Mouse (Mus musculus): Measurements from ENCODE around the gene Nap1l1. TPM values are rescaled to one million over a fixed set of nuclear protein-coding genes. Genes with fewer than 3 reads are reported as not detected.

The Nap1l1 gene
- polyA plus RNA-seq, 1 experiment from 2014 or later: 243 TPM

DNA sequence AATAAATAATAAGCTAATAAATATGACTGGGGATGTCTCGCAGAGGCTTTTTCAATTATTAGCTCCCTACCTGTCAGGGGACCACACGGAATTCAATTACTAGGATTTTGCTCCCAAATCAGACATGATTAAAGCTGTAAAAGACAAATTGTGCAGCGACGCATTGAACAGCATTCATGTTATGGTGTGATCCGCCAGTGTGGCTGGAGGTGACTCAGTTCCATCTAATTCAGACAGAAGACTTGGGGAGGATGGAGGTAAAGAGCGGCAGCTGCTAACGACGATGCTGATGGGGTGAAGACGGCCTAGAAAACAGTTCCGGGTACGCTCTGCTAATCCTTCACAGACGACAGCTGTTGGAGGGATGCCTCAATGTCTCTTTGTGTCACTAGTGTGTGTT, 50.9 kb downstream of the Nap1l1 start:
- Histone ChIP-seq H3K9me3 (no peaks in the 10 kb centered on the region), H3K4me3 (no peak overlapping the region), H3K27ac (no peak overlapping the region), H3K36me3 (no peaks in the 10 kb centered on the region), H3K27me3 (ENCODE audit: insufficient read depth, poor library complexity, severe bottlenecking) (no peaks in the 10 kb centered on the region), H3K4me1 (peaks cover 32% of the 10 kb centered on the region)
- 81% methylated on average over 12 of the region's 12 CpGs for WGBS
- no peak for DNase-seq (ENCODE audit: low spot score)

- H3K4me3 ChIP-seq: no peak overlapping the region
- no peak overlapping the region for H3K27ac ChIP-seq
- DNase-seq (ENCODE audit: low spot score): no peak
- WGBS: 84% methylated on average over 5 of the region's 5 CpGs
- H3K4me1 ChIP-seq: peaks cover 19% of the 10 kb centered on the region
- no peaks in the 10 kb centered on the region for H3K36me3 ChIP-seq
- H3K27me3 ChIP-seq (ENCODE audit: insufficient read depth, poor library complexity, severe bottlenecking): no peaks in the 10 kb centered on the region
- no peaks in the 10 kb centered on the region for H3K9me3 ChIP-seq
Measured at GRCm38 (mm10) chr10:111527057-111527456, 54.0 kb downstream of the Nap1l1 start.

GRCm38 (mm10) chr10:111527613-111528012, 54.6 kb downstream of the Nap1l1 start:
- H3K4me1 ChIP-seq: peaks cover 16% of the 10 kb centered on the region
- H3K4me3 ChIP-seq: no peak overlapping the region
- DNase-seq (ENCODE audit: low spot score): no peak
- no peaks in the 10 kb centered on the region for H3K36me3 ChIP-seq
- no peak overlapping the region for H3K27ac ChIP-seq
- no peaks in the 10 kb centered on the region for H3K27me3 ChIP-seq (ENCODE audit: insufficient read depth, poor library complexity, severe bottlenecking)
- H3K9me3 ChIP-seq: no peaks in the 10 kb centered on the region
- 88% methylated on average over 7 of the region's 7 CpGs for WGBS

DNA sequence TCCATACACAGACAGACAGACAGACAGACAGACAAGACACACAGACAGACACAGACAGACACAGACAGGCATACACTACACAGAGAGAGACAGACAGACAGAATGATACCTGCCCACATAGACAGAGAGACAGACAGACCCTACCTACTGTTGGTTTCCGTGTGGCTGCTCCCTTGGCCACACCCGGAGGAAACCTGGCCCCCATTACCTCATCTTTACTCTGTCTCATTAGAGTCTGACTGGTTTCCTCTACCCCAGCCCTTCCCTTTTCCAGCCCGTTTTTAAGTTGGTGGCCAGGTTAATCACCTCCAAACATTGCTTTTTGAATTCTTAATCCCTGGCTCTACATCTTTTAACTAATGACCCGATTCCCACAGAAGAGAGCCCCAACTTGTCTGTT, 55.3 kb downstream of the Nap1l1 start:
- no peak for DNase-seq (ENCODE audit: low spot score)
- Histone ChIP-seq H3K4me3 (no peak overlapping the region), H3K27ac (no peak overlapping the region), H3K27me3 (ENCODE audit: insufficient read depth, poor library complexity, severe bottlenecking) (no peaks in the 10 kb centered on the region), H3K36me3 (no peaks in the 10 kb centered on the region), H3K4me1 (peaks cover 16% of the 10 kb centered on the region), H3K9me3 (no peaks in the 10 kb centered on the region)
- 76% methylated on average over 4 of the region's 4 CpGs for WGBS

DNA sequence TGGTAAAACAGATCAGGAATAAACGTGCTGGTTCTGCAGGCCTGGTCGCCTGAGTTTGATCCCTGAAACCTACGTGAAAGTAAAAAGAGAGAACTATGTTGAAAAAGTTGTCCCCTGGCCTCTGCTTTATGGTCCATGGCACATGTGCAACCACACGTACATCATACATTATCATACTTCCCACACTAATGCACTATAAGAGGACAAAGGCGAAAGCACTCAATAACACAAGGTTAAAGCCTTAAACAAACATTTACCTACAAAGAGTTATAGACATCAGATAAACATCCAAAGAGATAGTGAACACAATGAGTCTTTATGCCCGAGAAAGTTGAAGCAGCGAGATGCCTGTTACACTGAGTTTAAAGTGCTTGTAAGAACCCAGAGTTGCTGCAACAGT, 57.4 kb downstream of the Nap1l1 start:
- H3K27ac ChIP-seq: no peak overlapping the region
- no peaks in the 10 kb centered on the region for H3K27me3 ChIP-seq (ENCODE audit: insufficient read depth, poor library complexity, severe bottlenecking)
- 82% methylated on average over 7 of the region's 7 CpGs for WGBS
- no peaks in the 10 kb centered on the region for H3K36me3 ChIP-seq
- DNase-seq (ENCODE audit: low spot score): no peak
- H3K9me3 ChIP-seq: no peaks in the 10 kb centered on the region
- no peak overlapping the region for H3K4me3 ChIP-seq
- H3K4me1 ChIP-seq: peaks cover 27% of the 10 kb centered on the region

GRCm38 (mm10) chr10:111534691-111535090, 61.7 kb downstream of the Nap1l1 start:
- WGBS: 71% methylated on average over 8 of the region's 8 CpGs
- Histone ChIP-seq H3K4me3 (no peak overlapping the region), H3K9me3 (no peaks in the 10 kb centered on the region), H3K4me1 (peaks cover 31% of the 10 kb centered on the region), H3K27ac (no peak overlapping the region), H3K36me3 (no peaks in the 10 kb centered on the region), H3K27me3 (ENCODE audit: insufficient read depth, poor library complexity, severe bottlenecking) (no peaks in the 10 kb centered on the region)
- no peak for DNase-seq (ENCODE audit: low spot score)

DNA sequence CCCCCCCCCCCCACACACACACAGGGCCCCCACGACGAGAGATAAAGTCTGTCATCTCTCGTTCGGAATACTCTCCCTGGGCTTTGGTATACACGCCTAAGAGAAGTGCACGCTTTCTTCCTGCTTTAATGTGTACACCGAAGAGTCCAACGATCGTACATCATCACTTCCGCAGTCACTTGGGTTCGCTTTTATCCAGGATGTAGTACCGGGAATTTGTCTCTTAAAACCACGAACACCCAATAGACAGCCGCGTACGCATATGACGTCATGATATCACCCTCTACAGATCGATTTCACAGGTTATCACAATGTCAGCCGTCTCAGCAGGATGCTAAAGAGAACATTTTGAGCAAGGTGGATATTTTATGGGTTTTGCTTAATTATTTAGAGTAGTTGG, 64.4 kb downstream of the Nap1l1 start:
- H3K27ac ChIP-seq: peak overlapping the region; percentile 74; the same call in 1 of the 2 replicates
- H3K4me3 ChIP-seq: peak overlapping the region; percentile 32; the same call in 1 of the 2 replicates
- H3K4me1 ChIP-seq: peaks cover 35% of the 10 kb centered on the region

DNA sequence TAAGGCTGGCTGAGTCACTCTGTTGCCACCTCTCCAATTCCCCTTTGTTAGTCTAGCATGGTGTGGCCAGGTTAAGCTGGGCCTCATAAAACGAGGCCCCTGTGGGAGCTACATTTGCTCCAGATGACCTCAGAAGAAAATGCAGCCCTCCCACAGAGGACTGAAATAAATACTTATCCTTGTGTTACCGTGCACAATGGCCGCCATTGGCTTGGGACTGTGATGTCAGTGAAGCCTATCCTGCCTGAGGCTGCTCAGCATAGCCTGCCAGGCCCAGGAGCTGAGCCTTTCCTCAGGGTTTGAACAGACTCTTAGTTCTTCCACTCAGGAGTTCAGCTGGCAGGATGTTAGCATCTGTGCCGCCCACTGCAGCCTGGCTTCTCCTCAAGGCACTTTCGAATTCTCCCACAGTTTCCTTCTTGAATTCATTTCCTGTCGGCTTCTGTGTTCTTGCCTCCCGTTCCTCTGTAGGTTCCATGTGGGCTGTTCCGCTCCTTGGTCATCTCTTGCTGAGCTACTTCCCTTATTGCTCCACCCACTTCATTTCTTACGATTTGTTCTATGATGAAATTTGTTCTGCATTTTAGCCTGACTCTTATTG, 66.8 kb downstream of the Nap1l1 start:
- H3K9me3 ChIP-seq: no peaks in the 10 kb centered on the region
- no peaks in the 10 kb centered on the region for H3K36me3 ChIP-seq
- H3K4me3 ChIP-seq: no peak overlapping the region
- no peaks in the 10 kb centered on the region for H3K27me3 ChIP-seq (ENCODE audit: insufficient read depth, poor library complexity, severe bottlenecking)
- WGBS: 48% methylated on average over 9 of the region's 9 CpGs
- no peak for DNase-seq (ENCODE audit: low spot score)
- peak overlapping the region; percentile 79 for H3K27ac ChIP-seq
- peaks cover 47% of the 10 kb centered on the region for H3K4me1 ChIP-seq

More for the DNA sequence above, 64.4 kb downstream of the Nap1l1 start:
- Histone ChIP-seq H3K9me3 (no peaks in the 10 kb centered on the region), H3K27me3 (ENCODE audit: insufficient read depth, poor library complexity, severe bottlenecking) (no peaks in the 10 kb centered on the region), H3K36me3 (no peaks in the 10 kb centered on the region)
- 73% methylated on average over 19 of the region's 19 CpGs for WGBS
- no peak for DNase-seq (ENCODE audit: low spot score)

GRCm38 (mm10) chr10:111540678-111541077, 67.7 kb downstream of the Nap1l1 start:
- H3K27ac ChIP-seq: no peak overlapping the region
- no peaks in the 10 kb centered on the region for H3K36me3 ChIP-seq
- H3K9me3 ChIP-seq: no peaks in the 10 kb centered on the region
- DNase-seq (ENCODE audit: low spot score): no peak
- H3K4me1 ChIP-seq: peaks cover 45% of the 10 kb centered on the region
- no peak overlapping the region for H3K4me3 ChIP-seq
- no peaks in the 10 kb centered on the region for H3K27me3 ChIP-seq (ENCODE audit: insufficient read depth, poor library complexity, severe bottlenecking)
- WGBS: 92% methylated on average over 9 of the region's 9 CpGs

DNA sequence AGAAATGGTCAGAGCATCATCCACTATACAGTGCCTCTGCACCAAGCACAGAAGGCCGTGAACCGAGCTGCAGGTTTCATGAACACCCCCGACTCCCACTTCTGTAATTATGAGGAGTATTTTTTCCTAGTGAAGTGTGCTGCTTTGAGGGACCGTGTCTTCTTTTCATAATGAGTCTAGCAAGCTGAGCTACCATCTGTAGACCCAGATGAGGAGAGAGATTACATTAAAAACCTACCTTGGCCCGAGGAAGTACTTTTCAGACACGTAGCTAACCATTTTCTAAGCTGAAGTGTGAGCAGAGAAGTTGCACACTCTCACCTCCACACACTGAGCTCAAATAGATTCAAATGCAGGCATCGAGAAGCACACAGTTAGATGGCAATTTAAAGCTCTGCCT, 70.1 kb downstream of the Nap1l1 start:
- no peak for DNase-seq (ENCODE audit: low spot score)
- Histone ChIP-seq H3K4me3 (no peak overlapping the region), H3K4me1 (peaks cover 44% of the 10 kb centered on the region), H3K27ac (peak overlapping the region; percentile 73; the same call in 1 of the 2 replicates), H3K9me3 (no peaks in the 10 kb centered on the region), H3K27me3 (ENCODE audit: insufficient read depth, poor library complexity, severe bottlenecking) (no peaks in the 10 kb centered on the region), H3K36me3 (no peaks in the 10 kb centered on the region)
- WGBS: 86% methylated on average over 7 of the region's 7 CpGs

DNA sequence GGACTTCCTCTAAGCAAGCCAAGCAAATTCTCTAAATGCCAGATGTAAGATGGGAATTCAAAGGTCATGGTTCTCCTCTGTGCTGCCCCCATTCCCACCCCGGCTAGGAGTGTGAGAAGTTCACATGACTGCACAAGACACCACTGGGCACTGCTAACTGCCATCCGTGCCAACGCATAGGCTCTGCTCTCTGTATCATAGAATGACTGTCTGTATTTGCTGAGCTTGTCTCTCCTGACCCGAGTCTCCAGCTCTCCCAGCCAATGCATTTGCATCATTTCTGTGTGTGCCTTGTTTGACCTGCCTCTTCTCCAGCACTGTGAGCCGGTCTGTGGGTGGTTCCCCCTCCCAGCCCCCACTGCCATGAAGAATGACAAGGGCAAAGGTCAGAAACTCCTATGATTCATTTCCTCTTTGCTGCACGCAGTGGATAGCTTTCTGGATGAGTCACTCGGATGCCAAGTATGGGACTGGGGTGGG, 70.8 kb downstream of the Nap1l1 start:
- H3K36me3 ChIP-seq: no peaks in the 10 kb centered on the region
- whole genome bisulfite sequencing: 26% methylated on average over 7 of the region's 7 CpGs
- peaks cover 44% of the 10 kb centered on the region for H3K4me1 ChIP-seq
- peak; percentile 83 for DNase-seq (ENCODE audit: low spot score)
- no peaks in the 10 kb centered on the region for H3K9me3 ChIP-seq
- H3K27me3 ChIP-seq (ENCODE audit: insufficient read depth, poor library complexity, severe bottlenecking): no peaks in the 10 kb centered on the region
- no peak overlapping the region for H3K4me3 ChIP-seq
- H3K27ac ChIP-seq: peak overlapping the region; percentile 73

GRCm38 (mm10) chr10:111544311-111544710, 71.3 kb downstream of the Nap1l1 start:
- no peaks in the 10 kb centered on the region for H3K9me3 ChIP-seq
- H3K4me3 ChIP-seq: no peak overlapping the region
- H3K27ac ChIP-seq: peak overlapping the region; percentile 73
- H3K4me1 ChIP-seq: peaks cover 39% of the 10 kb centered on the region
- 67% methylated on average over 4 of the region's 4 CpGs for WGBS
- H3K36me3 ChIP-seq: no peaks in the 10 kb centered on the region
- H3K27me3 ChIP-seq (ENCODE audit: insufficient read depth, poor library complexity, severe bottlenecking): no peaks in the 10 kb centered on the region
- no peak for DNase-seq (ENCODE audit: low spot score)

DNA sequence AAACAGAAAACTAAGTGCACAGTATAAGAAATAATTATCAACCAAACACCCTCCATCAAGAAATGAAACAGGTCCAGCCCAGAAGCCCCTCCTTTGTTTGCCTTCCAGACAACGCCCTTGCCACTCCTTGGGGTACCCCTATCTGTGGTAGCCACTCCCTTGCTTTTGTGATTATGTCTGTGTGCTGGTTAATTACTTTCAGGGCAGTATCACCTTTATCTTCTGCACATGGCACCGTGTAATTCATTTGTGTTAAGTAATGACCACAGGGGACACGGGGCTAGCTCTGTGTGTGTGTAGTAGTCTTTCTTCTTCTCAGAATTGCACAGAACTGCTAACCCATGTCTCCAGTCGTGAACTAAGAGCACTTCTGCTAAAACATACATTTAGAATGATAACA, 72.6 kb downstream of the Nap1l1 start:
- DNase-seq (ENCODE audit: low spot score): no peak
- Histone ChIP-seq H3K27ac (no peak overlapping the region), H3K4me3 (no peak overlapping the region), H3K9me3 (no peaks in the 10 kb centered on the region), H3K36me3 (no peaks in the 10 kb centered on the region), H3K4me1 (peaks cover 29% of the 10 kb centered on the region), H3K27me3 (ENCODE audit: insufficient read depth, poor library complexity, severe bottlenecking) (no peaks in the 10 kb centered on the region)
- WGBS: 68% methylated on average over 4 of the region's 4 CpGs
